Mouse (Mus musculus) T-helper 17 cell (primary cell): ENCODE results near the gene Mdh1b.

ENCODE experiments used
- in situ Hi-C, 2 experiments: fragments of 300-600 bp; cut with MboI, MseI; formaldehyde crosslinking; loops; 1 replicate in 1 of 2; 2 replicates in 1 of 2; pipeline ENCODE4 v1.15.1; 2025; ENCODE audit warnings: high pct_unique_total_duplicates in 2 of 2

The Mdh1b gene

GRCm38 (mm10) chr1:63666089-63666488, 64.0 kb downstream of the Mdh1b start:
- in situ Hi-C loops = loop anchor here (10.0 to 25.0 kb wide), 4 partner anchors 289 to 1346 kb away; no protein-coding TSS in a partner anchor

GRCm38 (mm10) chr1:63659591-63659990, 70.5 kb downstream of the Mdh1b start:
- in situ Hi-C loops = loop anchor here (5.0 to 25.0 kb wide), 3 partner anchors 1058 to 1353 kb away; no protein-coding TSS in a partner anchor

- in situ Hi-C loops = loop anchor here (5.0 to 25.0 kb wide), 3 partner anchors 1059 to 1354 kb away; no protein-coding TSS in a partner anchor
Measured at GRCm38 (mm10) chr1:63658016-63658415, 72.1 kb downstream of the Mdh1b start.
